Mouse (Mus musculus): ENCODE data around the gene Car5a. TPM values are rescaled to one million over a fixed set of nuclear protein-coding genes. Genes with fewer than 3 reads are reported as not detected.

Gene Car5a
- polyA plus RNA-seq, 1 experiment from 2014 or later = not detected

- no peak overlapping the region for H3K4me2 ChIP-seq (ENCODE audit: low read depth, low read length, severe bottlenecking)
- no peak overlapping the region for H3K4me3 ChIP-seq (ENCODE audit: low read depth, low read length)
- DNase-seq (ENCODE audit: low spot score) = no peak
- WGBS = 90% methylated on average over 5 of the region's 5 CpGs
- H3K27me3 ChIP-seq (ENCODE audit: control insufficient read depth, insufficient read depth, low read length) = no peaks in the 10 kb centered on the region
- no peak for ATAC-seq (replicated peaks; ENCODE audit: low FRiP score)
- H3K9me3 ChIP-seq (ENCODE audit: control insufficient read depth, low read length) = no peaks in the 10 kb centered on the region
- H3K4me1 ChIP-seq (replicated peaks; ENCODE audit: control insufficient read depth, insufficient read depth, low read length) = no peaks in the 10 kb centered on the region
- H3K9ac ChIP-seq (ENCODE audit: low read length) = no peak overlapping the region
- H3K27ac ChIP-seq (ENCODE audit: low read depth, low read length) = no peak overlapping the region
- H3K36me3 ChIP-seq (ENCODE audit: control insufficient read depth, insufficient read depth, low read length) = no peaks in the 10 kb centered on the region
These were observed 20.0 kb downstream of the Car5a start for GRCm38 (mm10) chr8:121924681-121925080.

DNA sequence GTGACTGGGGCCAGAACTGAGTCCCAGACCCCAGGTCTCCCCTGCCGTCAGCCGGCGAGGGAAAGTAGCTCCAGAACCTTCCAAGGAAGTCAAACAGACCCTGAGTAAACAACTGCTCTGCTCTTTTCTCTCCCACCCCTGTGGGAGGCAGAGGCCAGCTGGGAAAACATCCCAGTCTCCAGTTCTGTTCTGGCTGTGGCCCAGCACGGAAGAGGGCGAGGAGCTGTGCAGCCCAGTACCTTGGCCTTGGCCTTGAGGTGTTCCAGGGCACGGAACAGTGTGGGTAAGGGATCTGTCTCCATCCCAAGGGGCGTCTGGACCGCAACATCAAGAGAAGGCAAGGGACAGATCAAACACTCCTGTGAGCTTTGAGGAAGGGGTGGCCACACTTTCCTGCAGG, 22.6 kb downstream of the Car5a start:
- no peak overlapping the region for H3K27ac ChIP-seq (ENCODE audit: low read depth, low read length)
- H3K36me3 ChIP-seq (ENCODE audit: control insufficient read depth, insufficient read depth, low read length) = no peaks in the 10 kb centered on the region
- H3K4me1 ChIP-seq (replicated peaks; ENCODE audit: control insufficient read depth, insufficient read depth, low read length) = no peaks in the 10 kb centered on the region
- H3K27me3 ChIP-seq (ENCODE audit: control insufficient read depth, insufficient read depth, low read length) = no peaks in the 10 kb centered on the region
- H3K9ac ChIP-seq (ENCODE audit: low read length) = no peak overlapping the region
- ATAC-seq (replicated peaks; ENCODE audit: low FRiP score) = no peak
- no peak overlapping the region for H3K4me2 ChIP-seq (ENCODE audit: low read depth, low read length, severe bottlenecking)
- H3K9me3 ChIP-seq (ENCODE audit: control insufficient read depth, low read length) = no peaks in the 10 kb centered on the region
- 77% methylated on average over 8 of the region's 8 CpGs for WGBS
- H3K4me3 ChIP-seq (ENCODE audit: low read depth, low read length) = no peak overlapping the region
- DNase-seq (ENCODE audit: low spot score) = no peak

DNA sequence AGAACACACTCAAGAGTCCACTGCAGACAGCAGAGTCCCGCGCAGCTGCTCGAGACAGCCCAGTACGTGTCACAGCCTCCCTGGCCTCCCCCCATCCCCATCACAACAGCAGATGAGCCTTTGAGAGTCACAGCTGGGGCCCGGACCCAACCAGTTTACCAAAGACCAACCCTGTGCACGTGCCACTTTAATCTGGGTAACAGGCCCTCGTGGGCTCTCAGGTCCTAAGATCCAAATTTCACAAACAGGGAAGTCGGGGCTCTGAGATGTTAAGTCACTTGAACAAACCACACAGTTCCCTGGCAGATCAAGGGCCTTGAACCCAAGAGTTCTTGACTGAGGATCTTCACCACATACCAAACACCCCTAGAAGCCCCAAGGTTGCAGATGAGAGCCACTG, 23.1 kb downstream of the Car5a start:
- Histone ChIP-seq H3K4me3 (ENCODE audit: low read depth, low read length) (no peak overlapping the region), H3K9ac (ENCODE audit: low read length) (no peak overlapping the region), H3K9me3 (ENCODE audit: control insufficient read depth, low read length) (no peaks in the 10 kb centered on the region), H3K27ac (ENCODE audit: low read depth, low read length) (no peak overlapping the region), H3K27me3 (ENCODE audit: control insufficient read depth, insufficient read depth, low read length) (no peaks in the 10 kb centered on the region), H3K4me2 (ENCODE audit: low read depth, low read length, severe bottlenecking) (no peak overlapping the region), H3K4me1 (replicated peaks; ENCODE audit: control insufficient read depth, insufficient read depth, low read length) (no peaks in the 10 kb centered on the region), H3K36me3 (ENCODE audit: control insufficient read depth, insufficient read depth, low read length) (no peaks in the 10 kb centered on the region)
- 82% methylated on average over 8 of the region's 8 CpGs for WGBS
- DNase-seq (ENCODE audit: low spot score) (no peak), ATAC-seq (replicated peaks; ENCODE audit: low FRiP score) (no peak)

DNA sequence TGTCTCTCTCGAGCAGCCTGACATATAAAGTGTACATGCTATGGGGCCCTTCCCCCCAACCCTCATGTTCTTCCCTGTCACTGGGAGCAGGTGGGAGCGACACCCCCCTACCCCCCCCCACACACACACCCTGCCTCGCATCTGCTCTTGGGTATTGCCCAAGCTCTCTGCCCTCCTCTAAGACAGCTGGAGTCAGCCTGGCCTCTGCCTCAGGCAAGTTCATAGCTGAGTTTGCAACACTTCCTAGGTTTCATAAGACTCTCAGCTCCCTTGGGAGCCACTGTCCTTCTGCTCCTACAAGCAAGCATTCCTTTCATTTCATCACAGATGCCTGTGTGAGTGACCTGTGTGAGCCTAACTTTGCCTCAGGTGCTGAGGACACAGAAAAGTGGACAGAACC, 25.0 kb downstream of the Car5a start:
- ATAC-seq (replicated peaks; ENCODE audit: low FRiP score) = no peak
- Histone ChIP-seq H3K27ac (ENCODE audit: low read depth, low read length) (no peak overlapping the region), H3K4me3 (ENCODE audit: low read depth, low read length) (no peak overlapping the region), H3K9ac (ENCODE audit: low read length) (no peak overlapping the region), H3K4me1 (replicated peaks; ENCODE audit: control insufficient read depth, insufficient read depth, low read length) (no peaks in the 10 kb centered on the region), H3K36me3 (ENCODE audit: control insufficient read depth, insufficient read depth, low read length) (no peaks in the 10 kb centered on the region), H3K4me2 (ENCODE audit: low read depth, low read length, severe bottlenecking) (no peak overlapping the region), H3K27me3 (ENCODE audit: control insufficient read depth, insufficient read depth, low read length) (no peaks in the 10 kb centered on the region), H3K9me3 (ENCODE audit: control insufficient read depth, low read length) (no peaks in the 10 kb centered on the region)
- DNase-seq (ENCODE audit: low spot score) = no peak
- WGBS = 58% methylated on average over 3 of the region's 3 CpGs

- no peaks in the 10 kb centered on the region for H3K27me3 ChIP-seq (ENCODE audit: control insufficient read depth, insufficient read depth, low read length)
- H3K9me3 ChIP-seq (ENCODE audit: control insufficient read depth, low read length) = no peaks in the 10 kb centered on the region
- 85% methylated on average over 4 of the region's 4 CpGs for WGBS
- H3K9ac ChIP-seq (ENCODE audit: low read length) = no peak overlapping the region
- ATAC-seq (replicated peaks; ENCODE audit: low FRiP score) (no peak), DNase-seq (ENCODE audit: low spot score) (no peak)
- no peak overlapping the region for H3K4me3 ChIP-seq (ENCODE audit: low read depth, low read length)
- H3K4me2 ChIP-seq (ENCODE audit: low read depth, low read length, severe bottlenecking) = no peak overlapping the region
- H3K27ac ChIP-seq (ENCODE audit: low read depth, low read length) = no peak overlapping the region
- H3K4me1 ChIP-seq (replicated peaks; ENCODE audit: control insufficient read depth, insufficient read depth, low read length) = no peaks in the 10 kb centered on the region
- no peaks in the 10 kb centered on the region for H3K36me3 ChIP-seq (ENCODE audit: control insufficient read depth, insufficient read depth, low read length)
These were observed 25.5 kb downstream of the Car5a start for GRCm38 (mm10) chr8:121919158-121919557.

GRCm38 (mm10) chr8:121913378-121913777, 31.3 kb downstream of the Car5a start:
- no peak overlapping the region for H3K9ac ChIP-seq (ENCODE audit: low read length)
- H3K4me1 ChIP-seq (replicated peaks; ENCODE audit: control insufficient read depth, insufficient read depth, low read length) = no peaks in the 10 kb centered on the region
- no peak overlapping the region for H3K4me2 ChIP-seq (ENCODE audit: low read depth, low read length, severe bottlenecking)
- DNase-seq (ENCODE audit: low spot score) (no peak), ATAC-seq (replicated peaks; ENCODE audit: low FRiP score) (no peak)
- H3K27me3 ChIP-seq (ENCODE audit: control insufficient read depth, insufficient read depth, low read length) = peaks cover 4% of the 10 kb centered on the region; the same call in 1 of the 2 replicates
- no peaks in the 10 kb centered on the region for H3K36me3 ChIP-seq (ENCODE audit: control insufficient read depth, insufficient read depth, low read length)
- WGBS = 91% methylated on average over 8 of the region's 8 CpGs
- H3K4me3 ChIP-seq (ENCODE audit: low read depth, low read length) = no peak overlapping the region
- no peak overlapping the region for H3K27ac ChIP-seq (ENCODE audit: low read depth, low read length)
- H3K9me3 ChIP-seq (ENCODE audit: control insufficient read depth, low read length) = no peaks in the 10 kb centered on the region

DNA sequence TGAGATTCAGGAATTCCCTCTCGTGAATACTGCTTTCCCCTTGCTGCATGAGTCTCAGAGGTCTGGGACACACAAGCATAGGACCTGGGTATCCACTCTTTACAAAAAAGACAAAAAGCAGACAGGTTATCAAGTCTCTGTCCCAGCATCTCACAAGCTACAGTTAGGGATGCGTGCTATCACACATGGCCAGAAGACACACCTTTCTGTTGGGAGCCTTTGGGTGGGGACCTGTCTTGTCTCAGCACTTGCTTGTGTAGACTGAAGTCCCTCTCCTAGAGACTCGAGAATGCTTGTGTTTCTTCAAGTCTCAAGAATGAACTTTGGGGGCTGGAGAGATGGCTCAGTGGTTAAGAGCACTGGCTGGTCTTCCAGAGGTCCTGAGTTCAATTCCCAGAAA, 31.9 kb downstream of the Car5a start:
- Histone ChIP-seq H3K4me2 (ENCODE audit: low read depth, low read length, severe bottlenecking) (no peak overlapping the region), H3K4me1 (replicated peaks; ENCODE audit: control insufficient read depth, insufficient read depth, low read length) (peaks cover 4% of the 10 kb centered on the region; the same call in 1 of the 2 replicates), H3K9ac (ENCODE audit: low read length) (no peak overlapping the region), H3K36me3 (ENCODE audit: control insufficient read depth, insufficient read depth, low read length) (no peaks in the 10 kb centered on the region), H3K9me3 (ENCODE audit: control insufficient read depth, low read length) (no peaks in the 10 kb centered on the region), H3K27ac (ENCODE audit: low read depth, low read length) (no peak overlapping the region), H3K4me3 (ENCODE audit: low read depth, low read length) (no peak overlapping the region), H3K27me3 (ENCODE audit: control insufficient read depth, insufficient read depth, low read length) (peaks cover 6% of the 10 kb centered on the region; the same call in 1 of the 2 replicates)
- DNase-seq (ENCODE audit: low spot score) = no peak
- no peak for ATAC-seq (replicated peaks; ENCODE audit: low FRiP score)
- WGBS = 74% methylated on average over 3 of the region's 3 CpGs

DNA sequence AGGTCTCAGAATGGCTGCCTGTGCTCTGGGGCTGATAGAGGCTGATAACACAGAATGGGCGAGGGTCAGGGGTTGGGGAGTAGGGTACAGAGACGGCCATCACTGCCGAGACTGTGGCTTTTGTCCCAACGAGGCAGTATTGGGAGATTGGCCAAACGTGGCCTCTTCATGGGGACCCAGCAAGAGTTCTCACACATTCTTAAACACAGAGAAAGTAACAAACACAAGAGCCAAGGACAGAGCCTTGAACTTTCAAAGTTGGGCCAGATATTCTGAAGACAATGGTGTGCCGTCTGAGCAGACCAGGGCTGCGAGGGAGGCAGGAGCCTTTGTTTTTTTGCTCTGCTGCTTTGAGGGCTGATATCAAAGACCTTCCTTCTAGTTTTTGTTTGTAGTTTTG, 32.7 kb downstream of the Car5a start:
- Histone ChIP-seq H3K9me3 (ENCODE audit: control insufficient read depth, low read length) (no peaks in the 10 kb centered on the region), H3K4me1 (replicated peaks; ENCODE audit: control insufficient read depth, insufficient read depth, low read length) (peaks cover 4% of the 10 kb centered on the region; the same call in 1 of the 2 replicates), H3K9ac (ENCODE audit: low read length) (no peak overlapping the region), H3K4me2 (ENCODE audit: low read depth, low read length, severe bottlenecking) (no peak overlapping the region), H3K4me3 (ENCODE audit: low read depth, low read length) (no peak overlapping the region), H3K27me3 (ENCODE audit: control insufficient read depth, insufficient read depth, low read length) (peaks cover 6% of the 10 kb centered on the region; the same call in 1 of the 2 replicates), H3K27ac (ENCODE audit: low read depth, low read length) (no peak overlapping the region), H3K36me3 (ENCODE audit: control insufficient read depth, insufficient read depth, low read length) (no peaks in the 10 kb centered on the region)
- ATAC-seq (replicated peaks; ENCODE audit: low FRiP score) = no peak
- no peak for DNase-seq (ENCODE audit: low spot score)
- WGBS = 70% methylated on average over 7 of the region's 7 CpGs

DNA sequence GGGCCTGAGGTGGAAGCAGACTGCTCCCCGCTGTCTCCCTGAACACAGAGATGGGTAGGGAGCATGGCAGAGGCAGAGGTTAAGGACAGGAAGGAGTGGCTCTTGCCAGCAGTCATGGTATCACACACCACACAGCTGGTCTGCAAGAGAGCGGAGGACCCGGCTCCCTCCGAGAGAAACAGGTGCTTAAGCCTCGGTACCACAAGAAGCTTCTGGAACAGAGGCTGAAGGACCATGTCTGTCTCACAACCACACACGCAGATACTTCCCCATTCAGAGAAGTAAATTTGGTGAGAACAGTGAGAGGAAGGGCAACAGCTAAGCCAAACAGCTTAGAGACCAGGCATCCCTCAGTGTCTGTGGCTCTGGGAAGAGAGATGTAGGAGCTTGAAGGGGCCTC, 33.3 kb downstream of the Car5a start:
- DNase-seq (ENCODE audit: low spot score) (no peak), ATAC-seq (replicated peaks; ENCODE audit: low FRiP score) (no peak)
- Histone ChIP-seq H3K27ac (ENCODE audit: low read depth, low read length) (no peak overlapping the region), H3K9me3 (ENCODE audit: control insufficient read depth, low read length) (no peaks in the 10 kb centered on the region), H3K36me3 (ENCODE audit: control insufficient read depth, insufficient read depth, low read length) (no peaks in the 10 kb centered on the region), H3K9ac (ENCODE audit: low read length) (peak overlapping the region; percentile 12; the same call in 1 of the 2 replicates), H3K4me1 (replicated peaks; ENCODE audit: control insufficient read depth, insufficient read depth, low read length) (peaks cover 4% of the 10 kb centered on the region; the same call in 1 of the 2 replicates), H3K4me2 (ENCODE audit: low read depth, low read length, severe bottlenecking) (no peak overlapping the region), H3K27me3 (ENCODE audit: control insufficient read depth, insufficient read depth, low read length) (peaks cover 6% of the 10 kb centered on the region; the same call in 1 of the 2 replicates), H3K4me3 (ENCODE audit: low read depth, low read length) (no peak overlapping the region)
- WGBS = 91% methylated on average over 6 of the region's 6 CpGs

Data from forebrain, embryonic 11.5 days (tissue).